Mouse (Mus musculus) heart, adult 8-10 months (tissue): ENCODE results near the gene Krt77. TPM values are rescaled to one million over a fixed set of nuclear protein-coding genes. Genes with fewer than 3 reads are reported as not detected.

ENCODE experiments used
- DNase-seq: peaks from one replicate; pipeline ENCODE4 v3.0.0; 2022; ENCODE audit warnings: low spot score
- microRNA-seq: library from miRNA; unstranded; fragments of <30 nt; microRNA quantifications from one replicate; pipeline ENCODE4 v1.2.0, GENCODE M21; 2022
- total RNA-seq, 4 experiments: library from RNA; stranded (reverse); gene quantifications; 2 replicates each; pipeline ENCODE4 v1.2.4; 2022

Gene Krt77
- total RNA-seq, 4 experiments from 2014 or later, result not detected

- no peak for DNase-seq
Observed at GRCm38 (mm10) chr15:101833131-101833530, 36.4 kb downstream of the Krt77 start.

- DNase-seq, result no peak
Observed at GRCm38 (mm10) chr15:101829441-101829840, 40.1 kb downstream of the Krt77 start.

DNA sequence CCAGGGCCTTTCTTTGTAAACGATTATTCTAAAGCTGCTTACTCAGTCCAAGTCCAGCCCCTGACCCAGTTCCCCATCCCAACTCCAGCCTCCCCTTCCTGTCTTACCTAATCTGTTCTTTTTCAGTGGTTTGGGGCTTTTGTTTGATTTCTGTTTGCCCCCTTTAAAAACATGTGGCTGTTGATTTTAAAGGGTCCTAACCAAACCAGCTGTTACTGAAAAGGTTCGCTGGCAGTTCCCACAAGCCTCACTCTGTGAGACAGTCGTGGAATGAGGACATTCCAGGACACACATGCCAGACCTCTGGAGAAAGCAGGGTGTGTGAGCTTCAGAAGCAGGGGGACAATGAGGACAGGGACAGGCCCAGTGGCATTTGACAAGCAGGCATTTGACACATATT lies 47.7 kb downstream of the Krt77 start:
- no peak for DNase-seq

DNA sequence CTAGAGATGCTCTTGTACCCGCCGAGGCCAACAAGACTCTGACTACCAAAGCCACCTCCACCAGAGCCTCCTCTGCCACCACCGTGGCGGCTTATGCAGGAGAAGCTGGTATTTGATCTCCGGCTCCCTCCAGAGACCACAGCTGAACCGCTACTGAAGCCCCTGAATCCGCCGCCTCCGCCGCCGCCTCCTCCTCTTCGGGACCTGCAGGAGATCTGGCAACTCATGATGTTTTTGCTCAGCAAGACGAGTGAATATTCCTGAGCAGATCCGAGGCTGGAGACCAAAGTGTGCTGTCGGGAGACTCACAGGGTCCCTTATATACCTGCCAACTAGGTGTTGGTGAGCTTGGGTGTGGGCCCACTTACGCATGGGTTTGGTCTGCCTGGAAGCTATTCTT lies 51.6 kb downstream of the Krt77 start, which contains the start of gene Krt2:
Gene Krt2, minus strand, starts transcription at position 295 of the 400 bp plus-strand sequence.
- DNase-seq, result no peak

Small RNA genes lying within 50 kb of the gene (microRNA-seq; reads per million reads assigned to microRNA genes)
- not detected for gene Gm44356

Other genes with a start within 250 kb of the Krt77 start
- not detected for gene Gm5414, start 241.5 kb downstream of the Krt77 start, total RNA-seq
- gene Gm5478, start 222.3 kb downstream of the Krt77 start, total RNA-seq, result not detected
- not detected for gene Krt6b, start 189.4 kb downstream of the Krt77 start, total RNA-seq
- not detected for gene Krt6a, start 175.4 kb downstream of the Krt77 start, total RNA-seq
- under 1 TPM in 1 of 4 experiments, not detected in 3; 0.40 TPM for gene Krt5, start 156.8 kb downstream of the Krt77 start, total RNA-seq
- gene Krt71, start 126.6 kb downstream of the Krt77 start, total RNA-seq, result not detected
- gene Krt72, start 83.2 kb downstream of the Krt77 start, total RNA-seq, result not detected
- gene Krt73, start 67.4 kb downstream of the Krt77 start, total RNA-seq, result not detected
- gene Krt2, start 51.5 kb downstream of the Krt77 start, total RNA-seq, result not detected
- gene Krt1, start 18.9 kb downstream of the Krt77 start, total RNA-seq, result not detected
- not detected for gene Krt76, start 23.2 kb upstream of the Krt77 start, total RNA-seq
- not detected for gene Krt4, start 55.0 kb upstream of the Krt77 start, total RNA-seq
- gene Krt79, start 70.6 kb upstream of the Krt77 start, total RNA-seq, result not detected
- gene Krt78, start 84.6 kb upstream of the Krt77 start, total RNA-seq, result under 1 TPM in 1 of 4 experiments, not detected in 3; 0.06 TPM
- 1 to 10 TPM in 3 of 4 experiments, under 1 TPM in 1; 0.92 to 3.0 (median 1.5) TPM for gene Krt8, start 134.8 kb upstream of the Krt77 start, total RNA-seq
- 1 to 10 TPM; 1.9 to 3.9 (median 2.5) TPM for gene Krt18, start 158.5 kb upstream of the Krt77 start, total RNA-seq
- 100 to 1,000 TPM; 161 to 190 (median 169) TPM for gene Eif4b, start 204.1 kb upstream of the Krt77 start, total RNA-seq
- gene Tns2, start 230.7 kb upstream of the Krt77 start, total RNA-seq, result 100 to 1,000 TPM; 123 to 146 (median 133) TPM